Mouse (Mus musculus) G1E (cell line): ENCODE data around the gene Bche.

Experiments used
- CTCF ChIP-seq: IDR thresholded peaks from 2 replicates; pipeline ENCODE4 v1.5.1; 2012; ENCODE audit warnings: low read depth, low read length, inconsistent platforms, mixed read lengths
- GATA1 ChIP-seq: IDR thresholded peaks from 2 replicates; pipeline ENCODE4 v1.6.1; 2012; ENCODE audit warnings: borderline replicate concordance, low read length, inconsistent platforms, mixed read lengths

- TF ChIP-seq GATA1: no peak
- TF ChIP-seq CTCF: no peak
Observed at GRCm38 (mm10) chr3:73709871-73710270, 1.7 kb upstream of the Bche start.
